8 mouse cellular contexts compared by ENCODE assay signal in genomic region chr12:72847725-72848124, GRCm38 (mm10).
DNase-seq lines count a peak whose midpoint lies in the region; ATAC-seq lines count a peak whose summit lies in the region.

No protein-coding gene starts in this region.

- intact Hi-C loops in gastrocnemius, postnatal 36 days (cut with DNase I), result loop anchor here (2.0 to 10.0 kb wide), 3 partner anchors 129 to 707 kb away; no protein-coding TSS in a partner anchor

- no peak overlapping the region for H3K4me3 ChIP-seq in midbrain, embryonic 11.5 days (ENCODE audit: low read depth, low read length)
- no peak overlapping the region for H3K4me3 ChIP-seq in midbrain, embryonic 16.5 days (ENCODE audit: low read depth, low read length)

- no peaks in the 10 kb centered on the region for H3K4me1 ChIP-seq in midbrain, embryonic 11.5 days (ENCODE audit: control insufficient read depth, insufficient read depth, low read length)
- H3K4me1 ChIP-seq in midbrain, embryonic 16.5 days (ENCODE audit: control insufficient read depth, insufficient read depth, low read length), result peaks cover 3% of the 10 kb centered on the region; the same call in 1 of the 2 replicates

- no peak overlapping the region for H3K9ac ChIP-seq in midbrain, embryonic 11.5 days (ENCODE audit: low read length)
- H3K9ac ChIP-seq in midbrain, embryonic 16.5 days (ENCODE audit: low read depth, low read length), result no peak overlapping the region

- no peak overlapping the region for H3K4me2 ChIP-seq in midbrain, embryonic 11.5 days
- no peak overlapping the region for H3K4me2 ChIP-seq in midbrain, embryonic 16.5 days (ENCODE audit: low read length)

- 32% methylated on average over 7 of the region's 7 CpGs for WGBS in midbrain, embryonic 11.5 days
- 23% methylated on average over 7 of the region's 7 CpGs for WGBS in midbrain, embryonic 16.5 days

- no peak overlapping the region for H3K27ac ChIP-seq in midbrain, embryonic 11.5 days (ENCODE audit: low read depth, low read length)
- no peak overlapping the region for H3K27ac ChIP-seq in midbrain, embryonic 16.5 days (ENCODE audit: low read length)

- peaks cover 76% of the 10 kb centered on the region for H3K27me3 ChIP-seq in midbrain, embryonic 11.5 days (ENCODE audit: control insufficient read depth, insufficient read depth, low read length)
- H3K27me3 ChIP-seq in midbrain, embryonic 16.5 days (ENCODE audit: control insufficient read depth, insufficient read depth, low read depth, low read length), result peaks cover 71% of the 10 kb centered on the region

- no peaks in the 10 kb centered on the region for H3K9me3 ChIP-seq in midbrain, embryonic 11.5 days (ENCODE audit: control insufficient read depth, low read length)
- no peaks in the 10 kb centered on the region for H3K9me3 ChIP-seq in midbrain, embryonic 16.5 days (replicated peaks; ENCODE audit: control insufficient read depth, low read length, poor library complexity, severe bottlenecking)

- ATAC-seq in midbrain, embryonic 11.5 days (ENCODE audit: low FRiP score), result no peak
- ATAC-seq in midbrain, embryonic 16.5 days, result no peak
- peak; percentile 61 for ATAC-seq in granulocyte monocyte progenitor cell, adult 5-6 weeks (replicated peaks; ENCODE audit: poor library complexity, severe bottlenecking)

- DNase-seq in gastrocnemius, adult 18-20 months (ENCODE audit: low spot score), result peak; percentile 39
- no peak for DNase-seq in gastrocnemius, postnatal 36 days
- DNase-seq in midbrain, embryonic 11.5 days (ENCODE audit: low spot score, missing footprints), result peak; percentile 94
- DNase-seq in adrenal gland, postnatal 14 days, result peak; percentile 45
- DNase-seq in mesoderm, embryonic 11.5 days (ENCODE audit: low read depth, low spot score), result peak; percentile 56
- DNase-seq in spleen, postnatal 4 days (ENCODE audit: low spot score in 2 of 2), result no peak

- H3K36me3 ChIP-seq in midbrain, embryonic 11.5 days (ENCODE audit: control insufficient read depth, insufficient read depth, low read length), result no peaks in the 10 kb centered on the region
- no peaks in the 10 kb centered on the region for H3K36me3 ChIP-seq in midbrain, embryonic 16.5 days (ENCODE audit: control insufficient read depth, insufficient read depth, low read length)

Comparison
In these comparisons a context has a peak if more than half of its experiments do, and no peak if none do; other contexts are left out.
1. DNase-seq: peak in gastrocnemius, adult 18-20 months (single experiment), midbrain, embryonic 11.5 days (single experiment), adrenal gland, postnatal 14 days (single experiment) and mesoderm, embryonic 11.5 days (single experiment); none in gastrocnemius, postnatal 36 days (0 of 2) and spleen, postnatal 4 days (0 of 2).